Mouse (Mus musculus): Measurements from ENCODE around the gene Gm21812. TPM values are rescaled to one million over a fixed set of nuclear protein-coding genes. Genes with fewer than 3 reads are reported as not detected.
"Not testable (repeated sequence)": the region's sequence is repeated elsewhere in the genome, so short reads cannot be mapped to it uniquely, and the experiment has no call there.

Gm21812 gene
- not detected in 2 replicates for polyA plus RNA-seq (2014; fragmentation: Nextera tagmentation; extraction: Ambion mirVana)

DNA sequence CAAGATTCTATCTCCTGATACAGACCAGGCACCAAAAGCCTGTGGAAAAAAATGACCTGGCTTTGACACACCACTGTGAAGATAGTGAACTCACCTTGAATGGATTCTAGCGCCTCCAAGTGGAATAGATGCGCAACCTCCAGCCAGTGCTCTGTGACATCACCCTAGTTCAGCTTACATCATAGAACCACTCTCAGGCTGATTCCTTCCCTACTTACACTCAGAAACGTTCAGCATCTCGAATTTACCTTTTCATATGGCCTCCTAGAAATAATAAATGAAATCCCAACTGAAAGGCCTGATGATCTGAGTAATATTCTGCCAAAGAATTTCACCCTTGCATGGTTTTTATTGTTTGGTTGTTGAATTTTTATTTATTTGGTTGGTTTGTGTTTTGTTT lies at the start of gene Gm21812:
TSS of gene Gm21812 (minus strand) at position 101 of the 400 bp plus-strand sequence.
- not testable (repeated sequence) for H3K4me3 ChIP-seq (ENCODE audit: low read depth, low read length); H3K9ac ChIP-seq (ENCODE audit: low read length); H3K4me2 ChIP-seq (ENCODE audit: low read depth, severe bottlenecking); H3K27ac ChIP-seq (replicated peaks; ENCODE audit: low read depth, low read length); H3K9me3 ChIP-seq (ENCODE audit: control insufficient read depth, low read length); DNase-seq (ENCODE audit: low spot score); H3K4me1 ChIP-seq (ENCODE audit: control insufficient read depth, insufficient read depth, low read length); ATAC-seq (ENCODE audit: insufficient number of reproducible peaks, low FRiP score, low TSS enrichment, low read depth); H3K36me3 ChIP-seq (ENCODE audit: control insufficient read depth, insufficient read depth, low read length); H3K27me3 ChIP-seq (ENCODE audit: control insufficient read depth, insufficient read depth, low read length)
- 40% methylated on average over 1 of the region's 4 CpGs for WGBS

Other genes with a start within 250 kb of the Gm21812 start
- not detected in 2 replicates for gene Gm21292, start 213.3 kb downstream of the Gm21812 start, polyA plus RNA-seq (2014; fragmentation: Nextera tagmentation; extraction: Ambion mirVana)
- not detected in 2 replicates for gene Gm21721, start 145.0 kb downstream of the Gm21812 start, polyA plus RNA-seq (2014; fragmentation: Nextera tagmentation; extraction: Ambion mirVana)
- not detected in 2 replicates for gene Gm21874, start 69.0 kb upstream of the Gm21812 start, polyA plus RNA-seq (2014; fragmentation: Nextera tagmentation; extraction: Ambion mirVana)